Mouse (Mus musculus) hindbrain, postnatal 0 days (tissue): ENCODE data around the gene Bpgm. TPM values are rescaled to one million over a fixed set of nuclear protein-coding genes. Genes with fewer than 3 reads are reported as not detected.

Experiments
- ATAC-seq: fragments of 200-750 bp; cut with Nextera tagmentation; 2 replicates; pipeline ENCODE4 v1.8.0; 2017; ENCODE audit warnings: mild to moderate bottlenecking, moderate TSS enrichment, moderate library complexity
- DNase-seq: peaks from one replicate; pipeline ENCODE4 v3.0.0-alpha.2; 2015; ENCODE audit warnings: low spot score
- H3K27ac ChIP-seq: fragments of 300-500 bp; sonication (generic); 2 replicates; pipeline ENCODE4 v1.5.1; 2014; ENCODE audit warnings: mild to moderate bottlenecking
- H3K27me3 ChIP-seq: fragments of 300-500 bp; sonication (generic); 2 replicates; pipeline ENCODE4 v1.6.1; 2014; ENCODE audit warnings: low read length, mixed read lengths; ENCODE audit not compliant: insufficient read depth
- H3K36me3 ChIP-seq: fragments of 300-500 bp; sonication (generic); 2 replicates; pipeline ENCODE4 v1.6.1; 2014; ENCODE audit warnings: low read length, mixed read lengths; ENCODE audit not compliant: insufficient read depth
- H3K4me1 ChIP-seq: fragments of 300-500 bp; sonication (generic); 2 replicates; pipeline ENCODE4 v1.6.1; 2014; ENCODE audit warnings: antibody characterized with exemption, low read length, mixed read lengths; ENCODE audit not compliant: insufficient read depth
- H3K4me2 ChIP-seq: fragments of 300-500 bp; sonication (generic); 2 replicates; pipeline ENCODE4 v1.6.1; 2014; ENCODE audit warnings: low read depth, mild to moderate bottlenecking, low read length, moderate library complexity, mixed read lengths
- H3K4me3 ChIP-seq: fragments of 300-500 bp; sonication (generic); 2 replicates; pipeline ENCODE4 v1.5.1; 2014; ENCODE audit warnings: low read length
- H3K9ac ChIP-seq: fragments of 300-500 bp; sonication (generic); replicated peaks from 2 replicates; pipeline ENCODE4 v1.6.1; 2014; ENCODE audit warnings: mild to moderate bottlenecking, low read length, moderate library complexity, mixed read lengths
- H3K9me3 ChIP-seq: fragments of 300-500 bp; sonication (generic); 2 replicates; pipeline ENCODE4 v1.6.1; 2016; ENCODE audit warnings: low read length, mixed read lengths
- CTCF ChIP-seq: IDR thresholded peaks from 2 replicates; pipeline ENCODE4 v1.5.1; 2016; ENCODE audit warnings: antibody characterized with exemption, control low read depth, low read depth
- WGBS: fragments of 180-500 bp; shearing (Covaris S2); extraction: QIAGEN DNeasy Blood & Tissue Kit; methylation state at CpG from one replicate; pipeline ENCODE4 v1.1.7; 2014; 5-methylcytosine and 5-hydroxymethylcytosine counted together
- polyA plus RNA-seq: library from polyadenylated mRNA; unstranded; fragments of >200 nt; fragmentation: Nextera tagmentation; extraction: Ambion mirVana; gene quantifications from 2 replicates; pipeline ENCODE4 v1.2.1, GENCODE M21; 2015
- total RNA-seq: library from RNA; depleted of rRNA; stranded (reverse); fragments of >200 nt; gene quantifications from 2 replicates; pipeline ENCODE4 v1.2.3, GENCODE M21; 2014

Gene Bpgm
- total and polyA plus RNA-seq, 2 experiments from 2014 or later, result 43.2 to 73.9 TPM

GRCm38 (mm10) chr6:34452963-34453770, 22.8 kb upstream of the Bpgm start:
- Histone ChIP-seq H3K27me3 (no peaks in the 10 kb centered on the region), H3K9ac (no peak overlapping the region), H3K36me3 (no peaks in the 10 kb centered on the region), H3K9me3 (no peaks in the 10 kb centered on the region), H3K4me3 (no peak overlapping the region), H3K27ac (no peak overlapping the region), H3K4me2 (no peak overlapping the region), H3K4me1 (no peaks in the 10 kb centered on the region)
- TF ChIP-seq CTCF, result no peak
- ATAC-seq (no peak), DNase-seq (no peak)
- 66% methylated on average over 7 of the region's 7 CpGs for WGBS

DNA sequence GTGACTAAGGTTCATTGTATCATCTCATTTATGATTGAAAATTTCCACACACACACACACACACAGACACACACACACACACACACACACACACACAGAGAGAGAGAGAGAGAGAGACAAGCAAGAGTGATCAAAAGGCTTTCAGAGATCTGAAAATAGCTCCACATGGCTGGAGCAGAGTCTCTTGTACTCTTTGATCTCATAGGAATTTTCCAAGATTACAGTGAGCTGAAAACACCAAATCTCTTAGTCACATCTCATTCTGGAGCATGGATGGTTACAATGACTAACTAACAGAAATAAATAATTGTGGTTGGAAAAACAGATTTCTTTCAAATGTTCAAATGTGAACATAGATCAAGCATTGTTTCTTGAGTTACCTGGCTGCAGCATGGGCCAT, 16.6 kb upstream of the Bpgm start:
- no peak for TF ChIP-seq CTCF
- no peaks in the 10 kb centered on the region for H3K4me1 ChIP-seq
- no peak overlapping the region for H3K27ac ChIP-seq
- no peak overlapping the region for H3K9ac ChIP-seq
- H3K4me2 ChIP-seq, result no peak overlapping the region
- DNase-seq, result no peak
- H3K36me3 ChIP-seq, result no peaks in the 10 kb centered on the region
- H3K4me3 ChIP-seq, result no peak overlapping the region
- no peaks in the 10 kb centered on the region for H3K27me3 ChIP-seq
- no peak for ATAC-seq
- H3K9me3 ChIP-seq, result no peaks in the 10 kb centered on the region

DNA sequence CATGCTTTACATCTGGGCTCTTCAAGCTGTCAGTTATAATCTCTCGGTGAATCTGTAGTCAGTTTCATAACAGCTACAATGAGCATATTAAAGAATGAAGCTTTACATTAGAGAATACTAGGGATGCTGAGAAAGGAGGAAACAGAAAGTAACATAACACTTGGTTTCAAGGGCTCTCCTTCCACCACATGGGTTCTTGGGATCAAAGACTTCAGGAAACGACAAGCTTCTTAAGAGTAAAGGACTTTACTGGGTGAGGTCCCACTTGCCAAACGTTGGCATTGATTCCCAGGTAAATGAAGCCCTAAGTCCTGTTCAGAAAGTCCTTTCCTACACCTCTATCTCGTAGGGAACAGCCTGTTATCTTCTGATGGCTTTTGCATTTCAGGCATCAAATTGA, 15.4 kb upstream of the Bpgm start:
- Histone ChIP-seq H3K27me3 (no peaks in the 10 kb centered on the region), H3K9ac (no peak overlapping the region), H3K9me3 (no peaks in the 10 kb centered on the region), H3K27ac (no peak overlapping the region), H3K4me3 (no peak overlapping the region), H3K4me1 (no peaks in the 10 kb centered on the region), H3K4me2 (no peak overlapping the region), H3K36me3 (no peaks in the 10 kb centered on the region)
- ATAC-seq, result no peak
- no peak for DNase-seq
- no peak for TF ChIP-seq CTCF
- WGBS, result 67% methylated on average over 4 of the region's 4 CpGs

GRCm38 (mm10) chr6:34463582-34463981, 12.4 kb upstream of the Bpgm start:
- Histone ChIP-seq H3K36me3 (no peaks in the 10 kb centered on the region), H3K4me1 (no peaks in the 10 kb centered on the region), H3K27me3 (no peaks in the 10 kb centered on the region), H3K9ac (no peak overlapping the region), H3K9me3 (no peaks in the 10 kb centered on the region), H3K27ac (no peak overlapping the region), H3K4me2 (no peak overlapping the region), H3K4me3 (no peak overlapping the region)
- ATAC-seq (no peak), DNase-seq (no peak)
- 94% methylated on average over 4 of the region's 4 CpGs for WGBS
- no peak for TF ChIP-seq CTCF

- WGBS, result 82% methylated on average over 12 of the region's 12 CpGs
Observed at GRCm38 (mm10) chr6:34471434-34472110, 4.4 kb upstream of the Bpgm start.

DNA sequence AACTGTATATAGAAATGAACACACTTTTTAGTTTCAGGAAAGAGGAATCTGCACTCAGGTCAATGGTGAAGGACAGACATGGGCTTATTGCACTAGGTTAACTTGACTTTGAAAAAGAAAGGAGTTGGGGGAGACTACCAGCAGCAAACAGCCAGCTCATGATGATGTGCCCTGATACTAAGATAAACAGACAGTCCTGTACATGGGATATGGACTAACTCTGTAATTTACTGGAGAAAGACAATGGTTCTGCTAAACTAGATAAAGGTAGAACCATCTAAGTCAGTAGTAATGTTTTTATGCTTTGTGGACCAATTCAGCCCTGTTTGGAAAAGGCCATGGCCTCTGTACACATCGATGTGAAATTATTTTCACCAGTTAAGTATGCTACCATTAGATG, 2.7 kb upstream of the Bpgm start:
- Histone ChIP-seq H3K27ac (no peak overlapping the region), H3K4me2 (no peak overlapping the region), H3K9me3 (no peaks in the 10 kb centered on the region), H3K9ac (no peak overlapping the region), H3K4me1 (peaks cover 6% of the 10 kb centered on the region; the same call in 1 of the 2 replicates), H3K27me3 (no peaks in the 10 kb centered on the region), H3K36me3 (no peaks in the 10 kb centered on the region), H3K4me3 (no peak overlapping the region)
- ATAC-seq, result no peak
- DNase-seq, result no peak
- TF ChIP-seq CTCF, result no peak
- WGBS, result 93% methylated on average over 1 of the region's 1 CpGs

More at GRCm38 (mm10) chr6:34471434-34472110, 4.4 kb upstream of the Bpgm start:
- no peak overlapping the region for H3K4me2 ChIP-seq
- no peak overlapping the region for H3K27ac ChIP-seq
- H3K9me3 ChIP-seq, result no peaks in the 10 kb centered on the region
- DNase-seq (no peak), ATAC-seq (no peak)
- no peaks in the 10 kb centered on the region for H3K36me3 ChIP-seq
- no peak overlapping the region for H3K4me3 ChIP-seq
- no peak overlapping the region for H3K9ac ChIP-seq
- no peaks in the 10 kb centered on the region; the same call in 1 of the 2 replicates for H3K4me1 ChIP-seq
- no peak for TF ChIP-seq CTCF
- H3K27me3 ChIP-seq, result no peaks in the 10 kb centered on the region

DNA sequence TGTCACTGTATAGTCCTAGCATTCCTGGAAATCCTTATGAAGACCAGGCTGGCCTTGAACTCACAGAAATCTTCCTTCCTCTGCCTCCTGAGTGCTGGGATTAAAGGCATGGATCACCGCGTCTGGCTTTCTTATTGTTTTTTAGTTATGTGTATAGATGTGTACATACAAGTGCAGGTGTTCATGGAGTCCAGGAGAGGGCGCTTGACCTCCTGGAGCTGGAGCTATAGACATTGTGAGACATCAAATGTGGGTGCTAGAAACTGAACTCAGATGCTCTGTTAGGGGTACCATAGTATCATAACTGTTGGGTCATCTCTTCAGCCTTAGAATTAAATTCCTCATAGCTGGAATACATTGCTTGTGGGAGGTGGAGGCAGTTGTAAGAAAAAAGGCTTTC, 2.0 kb upstream of the Bpgm start:
- WGBS, result 60% methylated on average over 3 of the region's 3 CpGs
- no peaks in the 10 kb centered on the region for H3K27me3 ChIP-seq
- H3K4me3 ChIP-seq, result no peak overlapping the region
- H3K27ac ChIP-seq, result no peak overlapping the region
- TF ChIP-seq CTCF, result no peak
- ATAC-seq, result no peak
- H3K36me3 ChIP-seq, result no peaks in the 10 kb centered on the region
- H3K9ac ChIP-seq, result no peak overlapping the region
- H3K9me3 ChIP-seq, result no peaks in the 10 kb centered on the region
- H3K4me2 ChIP-seq, result no peak overlapping the region
- DNase-seq, result no peak
- peaks cover 10% of the 10 kb centered on the region; the same call in 1 of the 2 replicates for H3K4me1 ChIP-seq
